Mouse (Mus musculus): ENCODE data around the gene Gm10639. TPM values are rescaled to one million over a fixed set of nuclear protein-coding genes. Genes with fewer than 3 reads are reported as not detected.
"Not testable (repeated sequence)": the region's sequence is repeated elsewhere in the genome, so short reads cannot be mapped to it uniquely, and the experiment has no call there.

The Gm10639 gene
- total and polyA plus RNA-seq, 2 experiments from 2014 or later: not detected

DNA sequence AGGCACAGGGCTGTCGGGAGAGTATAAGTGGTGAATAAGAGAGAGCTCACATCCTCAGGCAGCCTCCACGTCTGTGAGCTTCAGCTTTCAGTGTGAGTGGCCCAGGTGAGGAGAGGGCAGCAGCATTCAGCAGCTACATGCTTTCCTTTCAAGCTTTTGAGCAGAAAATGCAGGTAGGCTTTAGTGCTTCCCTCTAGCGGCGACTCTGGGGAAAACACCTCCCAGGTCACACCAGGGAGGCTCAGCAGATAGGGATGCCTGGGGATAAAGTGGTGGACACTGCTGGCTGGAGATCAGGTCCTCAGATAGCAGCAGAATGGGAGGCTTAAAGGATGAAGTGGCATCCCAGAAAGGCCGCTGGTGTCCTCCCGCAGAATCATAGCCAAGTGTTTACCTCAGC lies 6.4 kb downstream of the Gm10639 start:
- H3K4me2 ChIP-seq (ENCODE audit: low read depth, low read length); H3K27ac ChIP-seq; H3K4me3 ChIP-seq (ENCODE audit: low read length); H3K4me1 ChIP-seq (ENCODE audit: insufficient read depth, low read length); H3K9ac ChIP-seq (replicated peaks; ENCODE audit: low read length); H3K9me3 ChIP-seq (ENCODE audit: low read length); H3K36me3 ChIP-seq (ENCODE audit: insufficient read depth, low read length); H3K27me3 ChIP-seq (ENCODE audit: insufficient read depth, low read length): not testable (repeated sequence)
- peak; percentile 79 for TF ChIP-seq CTCF (IDR thresholded peaks at IDR 0.05; ENCODE audit: low read depth)
- WGBS: 12% methylated on average over 6 of the region's 6 CpGs
- ATAC-seq (peak; percentile 40; the same call in 1 of the 2 replicates), DNase-seq (ENCODE audit: low spot score) (peak; percentile 59)

DNA sequence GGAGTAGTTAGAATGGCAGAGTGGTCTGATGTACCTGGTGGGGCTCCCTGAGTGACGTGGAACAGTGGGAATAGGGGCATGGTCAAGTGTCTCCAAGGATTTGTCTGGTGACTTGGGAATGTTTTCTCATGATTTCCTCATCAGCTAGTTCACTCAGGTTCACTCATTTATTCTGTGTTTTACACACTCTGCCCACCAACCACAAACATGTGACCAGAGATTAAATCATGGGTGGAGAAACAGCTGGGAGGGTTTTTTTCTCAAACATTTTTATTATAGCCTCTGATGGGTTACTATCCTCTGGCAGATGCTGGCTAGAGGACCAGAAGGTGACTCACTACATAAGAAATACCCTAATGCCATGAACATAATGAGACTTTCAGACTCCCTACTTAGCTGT lies 8.5 kb downstream of the Gm10639 start:
- Histone ChIP-seq H3K4me3 (ENCODE audit: low read length) (no peak overlapping the region), H3K4me1 (ENCODE audit: insufficient read depth, low read length) (no peaks in the 10 kb centered on the region), H3K27ac (no peak overlapping the region), H3K9ac (replicated peaks; ENCODE audit: low read length) (no peak overlapping the region), H3K36me3 (ENCODE audit: insufficient read depth, low read length) (no peaks in the 10 kb centered on the region), H3K27me3 (ENCODE audit: insufficient read depth, low read length) (no peaks in the 10 kb centered on the region), H3K9me3 (ENCODE audit: low read length) (no peaks in the 10 kb centered on the region), H3K4me2 (ENCODE audit: low read depth, low read length) (no peak overlapping the region)
- TF ChIP-seq CTCF (IDR thresholded peaks at IDR 0.05; ENCODE audit: low read depth): no peak
- WGBS: 84% methylated on average over 1 of the region's 1 CpGs
- DNase-seq (ENCODE audit: low spot score): no peak
- ATAC-seq: no peak

DNA sequence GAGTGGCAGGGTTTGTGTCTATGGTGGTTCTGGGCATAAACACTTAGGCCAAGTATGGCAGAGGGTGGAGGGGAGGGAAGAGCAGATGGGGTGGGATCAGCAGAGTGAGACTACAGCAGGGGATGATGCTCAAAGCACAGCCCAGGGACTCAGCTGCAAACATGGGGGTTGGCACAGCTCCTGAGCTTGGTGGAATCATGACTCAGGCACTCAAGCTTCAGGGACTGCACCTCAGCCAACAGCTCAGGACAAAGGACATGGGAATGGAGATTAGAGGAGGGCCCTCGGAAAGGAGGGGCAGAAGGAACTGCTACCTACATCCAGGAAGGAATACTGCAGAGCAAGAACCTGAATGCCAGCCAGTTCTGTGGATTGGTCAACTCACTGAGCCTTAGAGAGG lies 9.4 kb downstream of the Gm10639 start:
- DNase-seq (ENCODE audit: low spot score); H3K27ac ChIP-seq; ATAC-seq; H3K9ac ChIP-seq (replicated peaks; ENCODE audit: low read length); H3K36me3 ChIP-seq (ENCODE audit: insufficient read depth, low read length); H3K4me1 ChIP-seq (ENCODE audit: insufficient read depth, low read length); H3K4me2 ChIP-seq (ENCODE audit: low read depth, low read length); H3K27me3 ChIP-seq (ENCODE audit: insufficient read depth, low read length); H3K9me3 ChIP-seq (ENCODE audit: low read length); H3K4me3 ChIP-seq (ENCODE audit: low read length): not testable (repeated sequence)
- 57% methylated on average over 1 of the region's 1 CpGs for WGBS

DNA sequence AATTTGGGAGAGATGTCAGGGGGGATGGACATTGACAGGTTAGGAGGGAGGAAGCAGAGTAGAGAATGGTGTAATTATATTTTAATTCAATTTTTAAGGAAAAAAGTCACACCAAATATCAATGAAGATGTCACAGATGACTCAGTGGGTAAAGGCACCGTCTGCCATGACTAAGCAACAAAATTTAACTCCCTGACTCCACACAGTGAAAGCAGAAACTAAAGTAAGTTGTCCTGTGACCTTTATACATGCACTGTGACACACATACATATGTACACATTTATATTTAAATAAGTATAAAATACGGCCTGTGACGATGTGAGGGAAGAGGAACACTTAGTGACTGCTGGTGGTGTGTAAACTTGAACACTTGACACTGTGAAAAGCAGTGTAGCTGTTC lies 18.4 kb downstream of the Gm10639 start:
- not testable (repeated sequence) for H3K9me3 ChIP-seq (ENCODE audit: low read length); DNase-seq (ENCODE audit: low spot score); ATAC-seq; H3K4me1 ChIP-seq (ENCODE audit: insufficient read depth, low read length); H3K27me3 ChIP-seq (ENCODE audit: insufficient read depth, low read length); H3K36me3 ChIP-seq (ENCODE audit: insufficient read depth, low read length); H3K4me2 ChIP-seq (ENCODE audit: low read depth, low read length); H3K9ac ChIP-seq (replicated peaks; ENCODE audit: low read length); H3K4me3 ChIP-seq (ENCODE audit: low read length); H3K27ac ChIP-seq
- WGBS: 95% methylated on average over 3 of the region's 3 CpGs

DNA sequence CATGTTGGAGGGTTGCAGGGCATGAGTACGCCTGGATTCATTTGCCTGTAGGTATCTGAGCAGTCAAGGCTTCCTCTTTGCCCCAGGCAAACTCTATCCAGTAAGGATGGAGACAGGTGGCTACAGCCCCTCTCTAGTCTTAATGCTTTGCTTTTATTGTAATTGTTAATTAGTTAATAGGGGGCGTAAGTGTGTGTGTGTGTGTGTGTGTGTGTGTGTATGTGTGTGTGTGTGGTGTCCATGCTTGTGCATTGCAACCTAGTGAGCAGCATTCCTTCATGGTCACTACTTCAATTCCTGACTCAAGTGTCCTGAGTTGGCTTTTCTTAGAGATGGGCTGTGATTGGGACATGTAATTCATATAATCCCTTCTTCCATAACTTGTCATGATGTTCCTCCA lies 25.0 kb downstream of the Gm10639 start, which contains the start of gene Omt2a:
Gene Omt2a, minus strand, starts transcription at position 101 of the 400 bp plus-strand sequence.
- WGBS: 80% methylated on average over 2 of the region's 2 CpGs
- no peaks in the 10 kb centered on the region for H3K9me3 ChIP-seq (ENCODE audit: low read length)
- no peaks in the 10 kb centered on the region for H3K4me1 ChIP-seq (ENCODE audit: insufficient read depth, low read length)
- TF ChIP-seq CTCF (IDR thresholded peaks at IDR 0.05; ENCODE audit: low read depth): no peak
- H3K36me3 ChIP-seq (ENCODE audit: insufficient read depth, low read length): no peaks in the 10 kb centered on the region
- ATAC-seq (no peak), DNase-seq (ENCODE audit: low spot score) (no peak)
- H3K4me2 ChIP-seq (ENCODE audit: low read depth, low read length): no peak within 1 kb of the TSS
- H3K4me3 ChIP-seq (ENCODE audit: low read length): no peak within 1 kb of the TSS
- no peaks in the 10 kb centered on the region for H3K27me3 ChIP-seq (ENCODE audit: insufficient read depth, low read length)
- H3K9ac ChIP-seq (replicated peaks; ENCODE audit: low read length): no peak within 1 kb of the TSS
- H3K27ac ChIP-seq: no peak within 1 kb of the TSS

DNA sequence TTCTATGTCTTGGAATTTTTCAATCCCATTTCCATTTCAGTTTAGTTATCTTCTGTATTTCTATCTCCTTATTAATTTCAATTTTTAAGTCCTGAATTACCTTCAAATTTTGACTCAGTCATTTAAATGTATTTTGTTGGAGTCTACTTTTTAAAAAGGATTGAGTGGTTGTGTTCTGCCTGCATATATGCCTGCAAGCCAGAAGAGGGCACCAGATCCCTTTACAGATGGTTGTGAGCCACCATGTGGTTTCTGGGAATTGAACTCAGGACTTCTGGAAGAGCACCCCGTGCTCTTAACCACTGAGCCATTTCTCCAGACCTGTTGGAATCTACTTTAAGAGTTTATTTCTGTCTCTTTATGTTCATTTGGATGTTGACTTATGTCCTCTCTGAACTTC lies 29.8 kb downstream of the Gm10639 start:
- no peak for ATAC-seq
- H3K9me3 ChIP-seq (ENCODE audit: low read length): no peaks in the 10 kb centered on the region
- 50% methylated on average over 1 of the region's 1 CpGs for WGBS
- H3K27me3 ChIP-seq (ENCODE audit: insufficient read depth, low read length): no peaks in the 10 kb centered on the region
- H3K27ac ChIP-seq: no peak overlapping the region
- no peaks in the 10 kb centered on the region for H3K36me3 ChIP-seq (ENCODE audit: insufficient read depth, low read length)
- TF ChIP-seq CTCF (IDR thresholded peaks at IDR 0.05; ENCODE audit: low read depth): peak; percentile 55
- H3K9ac ChIP-seq (replicated peaks; ENCODE audit: low read length): no peak overlapping the region
- no peak for DNase-seq (ENCODE audit: low spot score)
- H3K4me2 ChIP-seq (ENCODE audit: low read depth, low read length): no peak overlapping the region
- no peak overlapping the region for H3K4me3 ChIP-seq (ENCODE audit: low read length)
- no peaks in the 10 kb centered on the region for H3K4me1 ChIP-seq (ENCODE audit: insufficient read depth, low read length)

DNA sequence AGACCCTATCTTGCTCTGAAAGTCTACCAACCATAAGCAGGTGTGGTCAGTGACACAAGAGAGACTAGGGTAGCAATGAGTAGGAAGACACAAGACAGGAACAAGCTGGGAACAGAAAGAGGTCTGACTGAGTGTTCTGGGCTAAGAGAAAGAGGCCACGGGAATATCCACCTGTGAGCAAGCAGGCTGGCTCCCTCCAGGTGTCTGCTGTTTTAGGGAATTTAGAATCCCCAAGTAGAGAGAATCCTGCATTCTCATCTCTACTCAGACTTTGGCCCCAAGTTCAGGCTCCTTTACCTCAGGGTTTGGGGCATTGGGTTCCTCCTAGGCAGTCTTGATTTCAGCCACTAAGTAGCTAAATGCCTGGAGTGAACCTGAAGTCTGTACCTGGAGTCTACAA lies 37.6 kb downstream of the Gm10639 start, which contains the start of gene Omt2b:
Gene Omt2b, plus strand, starts transcription at position 301 of the 400 bp plus-strand sequence.
- H3K9ac ChIP-seq (replicated peaks; ENCODE audit: low read length); H3K27me3 ChIP-seq (ENCODE audit: insufficient read depth, low read length); DNase-seq (ENCODE audit: low spot score); H3K9me3 ChIP-seq (ENCODE audit: low read length); H3K4me1 ChIP-seq (ENCODE audit: insufficient read depth, low read length); H3K4me2 ChIP-seq (ENCODE audit: low read depth, low read length); H3K27ac ChIP-seq; H3K4me3 ChIP-seq (ENCODE audit: low read length); H3K36me3 ChIP-seq (ENCODE audit: insufficient read depth, low read length); ATAC-seq: not testable (repeated sequence)
- 100% methylated on average over 1 of the region's 1 CpGs for WGBS

DNA sequence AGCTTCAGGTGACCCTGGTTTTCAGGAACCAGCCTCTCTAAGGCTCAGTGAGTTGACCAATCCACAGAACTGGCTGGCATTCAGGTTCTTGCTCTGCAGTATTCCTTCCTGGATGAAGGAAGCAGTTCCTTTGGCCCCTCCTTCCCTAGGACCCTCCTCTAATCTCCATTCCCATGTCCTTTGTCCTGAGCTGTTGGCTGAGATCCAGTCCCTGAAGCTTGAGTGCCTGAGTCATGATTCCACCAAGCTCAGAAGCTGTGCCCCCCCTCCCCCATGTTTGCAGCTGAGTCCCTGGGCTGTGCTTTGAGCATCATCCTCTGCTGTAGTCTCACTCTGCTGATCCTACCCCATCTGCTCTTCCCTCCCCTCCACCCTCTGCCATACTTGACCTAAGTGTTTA lies 47.3 kb downstream of the Gm10639 start:
- not testable (repeated sequence) for DNase-seq (ENCODE audit: low spot score); H3K27ac ChIP-seq
- 0 out of 2 replicates have a peak, but pooled peaks have one; percentile 45 for ATAC-seq

More for the DNA sequence above, 47.3 kb downstream of the Gm10639 start:
- H3K36me3 ChIP-seq (ENCODE audit: insufficient read depth, low read length); H3K4me1 ChIP-seq (ENCODE audit: insufficient read depth, low read length); H3K27me3 ChIP-seq (ENCODE audit: insufficient read depth, low read length); H3K4me3 ChIP-seq (ENCODE audit: low read length); H3K9ac ChIP-seq (replicated peaks; ENCODE audit: low read length); H3K9me3 ChIP-seq (ENCODE audit: low read length); H3K4me2 ChIP-seq (ENCODE audit: low read depth, low read length): not testable (repeated sequence)
